Mouse (Mus musculus): ENCODE measurements around the gene 9230104L09Rik.

9230104L09Rik gene

DNA sequence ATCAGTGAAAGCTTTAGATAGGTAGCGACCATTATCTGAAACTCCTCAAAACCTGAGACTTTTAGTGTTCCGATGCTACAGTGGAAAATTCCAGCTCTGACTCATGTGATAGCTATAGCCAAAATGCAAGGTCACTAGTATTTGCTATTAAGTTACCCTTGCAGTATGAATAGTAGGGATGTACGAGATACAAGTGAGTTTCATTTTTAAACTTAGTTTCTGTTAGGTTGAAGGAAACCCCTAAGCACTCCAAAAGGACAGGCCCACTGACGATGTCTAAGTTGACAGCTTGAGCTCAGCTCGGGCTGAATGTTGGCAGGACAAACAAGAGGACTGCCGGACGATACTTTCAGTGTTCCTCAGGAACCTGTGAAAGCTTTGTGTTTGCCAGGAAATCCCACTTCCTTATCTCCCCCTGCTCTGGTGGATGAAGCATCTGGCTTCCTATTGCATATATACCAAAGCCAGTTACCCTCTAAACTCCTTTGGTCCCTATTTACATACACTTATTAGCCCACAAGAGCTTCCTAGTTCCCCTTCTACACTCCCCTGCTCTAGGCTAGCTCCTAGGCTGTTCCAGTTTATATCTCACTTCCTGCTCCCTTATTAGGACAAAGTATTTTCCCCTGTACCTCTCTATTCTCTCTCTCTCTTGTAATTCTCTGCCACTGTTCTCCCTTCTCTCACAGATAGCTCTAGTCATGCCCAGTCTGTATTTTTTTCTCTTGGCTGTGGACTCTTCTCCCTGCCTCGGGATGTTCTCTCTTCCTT lies 8.0 kb downstream of the 9230104L09Rik start:
- no peak for DNase-seq

- peak; percentile 80 for DNase-seq
Measured at GRCm38 (mm10) chr2:148851116-148851906, 13.5 kb downstream of the 9230104L09Rik start.

DNA sequence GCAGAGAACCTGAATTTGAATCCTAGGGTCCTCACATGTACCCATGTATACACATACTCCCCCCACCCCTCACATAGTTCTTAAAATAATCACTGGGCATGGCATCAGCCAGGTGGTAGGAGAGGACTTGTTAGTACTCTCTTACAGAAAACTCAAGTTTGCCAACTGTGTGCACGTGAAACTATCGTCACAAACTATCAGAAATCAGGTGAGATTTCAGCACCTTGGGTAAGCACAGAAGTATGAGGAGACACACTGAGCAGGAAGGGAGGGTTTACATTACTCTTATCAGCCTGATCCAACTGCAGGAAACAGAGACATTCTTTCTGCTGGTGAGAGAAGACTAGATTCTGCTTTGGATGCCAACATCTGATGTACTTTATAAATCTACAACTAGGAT lies 25.6 kb downstream of the 9230104L09Rik start:
- DNase-seq: no peak

- DNase-seq: no peak
Measured at GRCm38 (mm10) chr2:148838075-148838777, 26.6 kb downstream of the 9230104L09Rik start.

DNA sequence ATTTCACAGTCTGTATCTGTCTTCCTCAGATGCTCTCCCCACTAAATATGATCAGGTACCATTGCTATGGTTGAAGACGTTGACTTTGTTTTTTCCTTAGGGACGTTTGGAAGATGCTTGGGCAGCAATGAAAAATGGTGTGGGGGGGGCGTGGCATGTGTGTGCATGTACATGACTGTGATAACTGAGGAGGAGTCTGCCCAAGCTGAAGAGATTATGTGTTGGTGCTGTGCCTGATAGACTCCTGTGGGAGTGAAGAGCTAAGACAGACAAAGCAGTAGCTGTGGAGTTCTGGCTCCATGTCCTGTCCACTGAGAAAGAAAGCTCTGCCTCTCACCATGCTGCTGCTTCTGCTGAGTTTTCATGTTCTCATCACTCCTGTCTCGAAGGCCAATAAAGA lies 29.9 kb downstream of the 9230104L09Rik start, which contains the start of gene Cst9:
Gene Cst9 (plus strand): TSS at position 236 of the 400 bp plus-strand sequence.
- DNase-seq: no peak

GRCm38 (mm10) chr2:148825986-148826385 lies 38.9 kb downstream of the 9230104L09Rik start:
- no peak for DNase-seq

DNA sequence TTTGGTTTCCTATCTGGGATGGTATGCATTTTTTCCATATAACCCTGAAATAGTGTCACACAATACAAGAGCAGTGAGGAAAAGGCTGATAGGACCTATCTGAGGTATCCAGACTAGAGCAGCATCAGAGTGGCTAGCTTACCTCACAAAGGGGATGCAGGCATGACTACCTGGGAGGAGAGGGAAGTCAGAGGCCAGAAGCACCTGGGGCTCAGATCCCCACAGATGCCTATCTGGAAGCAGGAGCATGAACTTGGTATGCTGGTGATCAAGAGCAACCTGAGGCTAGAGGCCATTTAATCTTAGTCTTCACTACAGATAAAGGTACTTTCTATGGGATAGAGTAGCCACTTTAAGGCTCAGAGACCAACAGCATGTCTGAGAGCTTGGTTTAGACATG lies 44.9 kb downstream of the 9230104L09Rik start, which contains the start of gene Cst13:
Gene Cst13 (plus strand): TSS at position 173 of the 400 bp plus-strand sequence.
- no peak for DNase-seq

DNA sequence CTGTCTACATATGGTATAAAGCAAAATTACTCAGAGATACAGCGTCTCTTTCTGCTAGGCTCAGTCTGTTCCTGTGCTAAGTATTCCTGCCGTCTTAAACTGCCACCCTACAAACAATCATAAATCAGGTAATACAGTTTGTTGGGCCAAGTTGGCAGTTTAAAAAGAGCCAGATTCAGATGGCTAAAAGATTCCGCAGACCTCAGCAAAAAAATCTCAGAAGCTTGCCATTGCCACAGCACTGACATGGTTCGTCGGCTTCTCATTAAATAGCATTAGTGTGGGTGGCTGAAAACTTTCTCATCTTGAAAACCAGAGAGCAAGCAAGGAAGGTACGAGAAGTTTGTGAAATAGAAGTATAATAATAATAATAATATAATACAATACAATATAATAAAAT lies 58.1 kb downstream of the 9230104L09Rik start:
- no peak for DNase-seq

DNA sequence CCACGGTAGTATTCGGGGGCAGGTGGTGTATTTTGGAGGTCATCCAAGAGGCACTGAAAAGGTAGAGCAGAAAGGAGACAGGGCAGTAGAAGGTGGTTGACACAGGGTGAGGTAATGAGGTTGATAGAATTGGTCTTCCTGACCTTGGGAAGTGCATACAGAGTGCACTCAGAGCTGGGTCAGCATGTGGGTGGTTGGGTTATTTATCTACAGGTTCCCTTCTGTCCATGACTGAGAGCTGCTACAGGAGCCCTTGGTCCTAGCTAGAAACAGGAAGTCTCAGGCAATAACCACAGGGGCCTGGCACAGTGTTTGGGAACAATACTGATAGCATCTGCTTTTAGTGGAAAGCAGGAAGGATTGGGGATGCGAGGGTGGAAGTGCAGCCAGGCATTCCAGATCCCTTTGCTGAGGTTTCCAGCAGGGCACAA lies 63.3 kb downstream of the 9230104L09Rik start:
- DNase-seq: no peak

- DNase-seq: no peak
Measured at GRCm38 (mm10) chr2:148798485-148798884, 66.4 kb downstream of the 9230104L09Rik start, which contains the start of gene Cst8. Gene Cst8, plus strand, starts transcription at chr2:148798785.

Data from B cell, adult 2 months (primary cell).